Mouse (Mus musculus) cerebral cortex, adult 2 months (tissue): ENCODE measurements around the gene Fam53b.

Experiments
- WGBS: fragments of 180-500 bp; shearing (Covaris S2); methylation state at CpG from one replicate; pipeline ENCODE4 v1.1.7; 2018; 5-methylcytosine and 5-hydroxymethylcytosine counted together

The Fam53b gene

DNA sequence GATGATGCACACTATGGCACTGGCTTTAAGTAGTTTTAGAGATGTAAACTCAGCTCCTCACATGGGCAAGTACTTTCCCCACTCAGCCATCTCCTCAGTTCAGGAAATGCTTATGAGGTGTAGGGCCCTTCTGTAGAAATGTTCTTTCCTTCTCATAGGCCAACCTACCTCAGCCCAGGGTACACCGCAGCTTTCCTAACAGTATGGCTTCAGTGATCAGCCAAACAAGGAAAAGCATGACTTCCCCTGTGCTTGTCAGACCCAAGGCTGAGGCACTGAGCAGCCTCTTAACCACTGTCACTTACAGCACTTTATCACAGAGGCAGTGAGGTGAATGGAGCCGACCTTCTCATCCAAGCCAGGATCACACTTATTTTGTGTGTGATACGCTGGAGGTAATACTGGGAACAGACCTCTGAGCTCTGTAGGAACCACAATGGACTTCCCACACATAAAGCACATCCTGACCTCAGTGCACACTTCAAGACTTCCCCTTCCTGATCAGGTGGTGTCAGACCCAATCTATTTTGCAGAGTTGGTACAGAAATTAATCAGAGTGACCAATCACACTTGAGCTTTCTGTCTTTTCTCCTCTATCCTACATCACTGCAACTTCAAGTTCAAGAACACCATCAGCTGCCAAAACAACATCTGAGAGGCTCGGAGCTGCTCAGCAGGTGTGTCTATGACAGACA lies 26.0 kb downstream of the Fam53b start:
- WGBS, result 85% methylated on average over 4 of the region's 4 CpGs

DNA sequence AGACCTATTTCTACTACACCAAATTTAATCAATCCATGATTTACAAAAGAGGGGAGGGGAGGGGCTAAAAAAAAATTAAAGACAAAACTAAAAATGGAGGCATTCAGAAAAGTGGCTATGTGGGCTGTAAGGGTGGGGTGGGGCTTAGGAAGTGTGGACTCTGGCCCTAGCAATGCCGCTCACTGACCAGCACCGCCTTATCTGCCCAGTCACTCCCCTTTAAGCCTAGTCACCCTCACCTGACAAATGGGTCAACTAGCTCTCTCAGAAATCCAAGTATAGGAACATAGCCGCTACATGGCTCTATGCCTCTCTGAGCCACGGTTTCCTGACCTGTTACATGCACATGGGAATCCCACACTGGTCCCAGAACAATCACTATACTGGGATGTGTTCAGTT lies 26.7 kb downstream of the Fam53b start:
- WGBS, result 89% methylated on average over 4 of the region's 4 CpGs

DNA sequence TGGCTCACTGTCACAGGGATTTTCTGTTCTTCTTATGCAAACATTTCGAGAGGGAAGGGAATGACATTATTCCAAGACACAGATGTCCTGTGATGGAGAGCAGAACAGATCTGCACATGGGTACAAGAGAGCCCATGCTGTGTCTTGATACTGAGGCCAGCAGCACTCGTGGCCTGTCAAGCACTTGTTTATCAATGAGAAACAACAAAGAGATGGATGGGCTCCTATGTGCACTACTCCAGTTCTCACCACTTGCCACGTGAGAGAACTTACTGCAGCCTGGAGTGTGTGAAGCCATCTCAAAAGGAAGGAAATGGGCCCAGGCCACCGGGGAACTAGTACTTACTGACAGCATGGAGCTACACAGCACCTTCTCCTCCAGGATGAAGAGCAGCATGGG lies 27.2 kb downstream of the Fam53b start:
- WGBS, result 14% methylated on average over 4 of the region's 4 CpGs

DNA sequence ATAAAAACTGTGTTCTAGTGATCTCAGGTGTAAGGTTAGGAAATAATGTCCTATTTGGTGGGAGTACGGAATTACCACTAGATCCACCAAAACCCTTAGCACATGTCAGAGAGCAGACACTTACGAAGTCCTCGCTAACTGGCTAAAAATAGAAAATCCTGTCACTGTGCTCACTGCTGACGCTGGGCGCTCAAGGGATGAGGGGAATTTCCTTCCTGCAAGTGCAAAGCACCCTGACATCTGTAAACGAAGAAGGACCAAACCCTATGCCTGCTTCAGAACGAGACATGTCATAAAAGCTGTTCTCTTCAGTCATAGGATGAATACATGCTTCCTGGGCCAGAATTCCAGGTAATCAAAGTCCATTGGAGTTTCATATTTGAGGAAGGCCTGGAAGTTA lies 27.7 kb downstream of the Fam53b start:
- WGBS, result 23% methylated on average over 7 of the region's 7 CpGs

DNA sequence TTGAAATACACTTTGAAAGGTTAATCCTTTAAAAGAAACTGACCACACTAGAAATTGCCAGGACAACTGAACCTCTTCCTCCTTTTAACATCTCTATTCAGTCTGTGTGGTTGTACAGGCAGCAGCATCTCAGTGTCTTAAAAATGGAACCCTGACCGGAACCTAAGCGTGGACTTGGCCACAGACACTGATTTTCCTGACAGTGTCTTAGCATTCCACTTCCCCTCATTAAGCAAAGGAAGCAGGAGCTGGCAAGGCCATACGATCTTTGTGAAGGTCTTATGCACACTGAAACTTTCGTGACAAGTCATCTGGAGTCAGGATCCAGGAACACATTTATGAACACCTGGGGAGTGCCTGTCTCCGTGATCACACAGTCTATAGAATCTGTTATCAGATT lies 29.6 kb downstream of the Fam53b start:
- whole genome bisulfite sequencing, result 58% methylated on average over 5 of the region's 5 CpGs

DNA sequence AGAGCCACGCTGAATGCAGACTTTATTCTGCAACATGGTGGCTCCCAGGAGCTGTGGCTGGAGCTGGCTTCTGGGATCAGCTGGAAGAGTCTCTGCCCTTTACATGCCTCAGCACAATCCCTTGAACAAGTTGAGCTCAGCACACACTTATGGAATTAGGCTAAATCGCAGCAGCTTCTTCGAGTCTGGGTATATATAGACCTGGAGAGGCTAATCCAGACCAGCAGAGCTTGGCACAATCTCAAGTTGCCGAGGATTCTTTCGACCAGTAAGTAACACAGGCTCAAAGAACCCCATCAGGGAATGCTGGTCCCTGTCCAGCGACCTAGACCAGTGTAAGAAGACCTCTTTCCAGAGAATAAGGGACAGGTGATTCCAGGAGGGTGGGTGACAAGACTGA lies 31.8 kb downstream of the Fam53b start:
- WGBS, result 41% methylated on average over 6 of the region's 6 CpGs

DNA sequence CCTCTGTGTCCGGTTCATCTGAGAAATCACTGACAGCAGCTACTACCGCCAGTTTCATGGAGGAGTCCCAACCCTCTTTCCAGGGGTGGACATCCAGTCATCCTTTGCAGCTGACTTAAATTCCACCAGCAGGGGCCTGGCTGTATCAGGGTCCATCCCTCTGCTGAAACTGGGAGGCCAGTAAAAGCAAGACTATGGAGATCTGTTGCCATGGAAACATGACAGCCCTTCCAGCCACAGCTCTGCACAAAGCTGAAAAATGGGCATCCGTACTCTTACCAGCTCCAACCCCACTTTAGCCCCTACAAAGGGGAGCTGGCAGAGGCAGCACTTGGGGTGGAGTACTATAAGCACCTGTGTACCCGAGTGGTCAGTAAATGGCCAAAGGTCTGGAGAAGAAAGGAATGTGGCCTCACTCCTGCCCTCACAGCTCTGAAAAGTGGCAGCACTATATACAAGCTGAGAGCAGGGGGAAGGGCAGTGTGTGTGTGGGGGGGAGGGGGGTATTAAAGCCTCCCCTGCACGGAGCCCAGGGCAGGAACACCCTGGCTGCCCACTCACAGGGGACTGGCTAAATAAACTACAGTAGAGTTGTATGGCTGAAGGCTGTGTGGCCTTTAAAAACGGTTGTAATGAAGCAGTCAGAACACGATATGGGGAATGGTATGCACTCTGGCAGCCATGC lies 32.4 kb downstream of the Fam53b start:
- WGBS, result 28% methylated on average over 7 of the region's 7 CpGs

DNA sequence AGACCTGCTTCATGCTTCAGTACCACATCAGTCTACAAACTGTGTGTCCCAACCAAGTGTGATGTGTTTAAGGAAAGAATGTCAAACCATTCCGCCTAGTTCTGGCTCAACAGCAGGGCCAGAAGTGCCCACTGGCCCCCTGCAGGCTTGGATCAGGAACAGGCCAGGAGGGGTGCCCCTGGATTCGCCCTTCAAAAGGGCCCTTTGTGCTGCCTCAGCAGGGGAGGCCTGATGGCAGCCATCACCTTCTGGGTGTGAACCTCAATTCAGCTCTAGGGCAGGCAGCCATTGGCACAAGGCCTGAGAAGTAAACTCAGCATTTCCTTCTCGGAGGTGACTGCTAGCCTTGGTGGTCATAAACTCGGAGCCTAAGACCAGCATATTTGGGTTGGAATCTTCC lies 33.1 kb downstream of the Fam53b start:
- WGBS, result 43% methylated on average over 4 of the region's 4 CpGs

DNA sequence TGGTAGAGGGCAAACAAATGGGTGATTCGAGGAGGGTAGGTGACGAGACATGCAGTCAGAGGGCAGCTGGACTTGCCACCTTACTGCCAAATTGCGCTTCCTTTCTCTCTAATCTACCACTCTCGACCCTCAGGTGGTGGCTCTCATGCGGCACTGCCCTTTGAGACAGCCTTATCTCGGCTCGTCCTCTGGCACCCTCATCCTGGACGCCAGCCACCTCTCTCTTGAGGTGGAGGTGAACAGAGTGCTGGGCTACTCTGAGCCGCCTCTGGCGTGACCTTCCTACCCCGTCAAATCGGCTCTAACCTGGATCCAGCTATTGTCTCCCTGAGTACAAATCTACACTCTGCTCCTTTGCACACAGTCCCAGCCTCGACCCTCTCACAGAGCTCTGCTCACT lies 35.1 kb downstream of the Fam53b start:
- 97% methylated on average over 13 of the region's 13 CpGs for WGBS

DNA sequence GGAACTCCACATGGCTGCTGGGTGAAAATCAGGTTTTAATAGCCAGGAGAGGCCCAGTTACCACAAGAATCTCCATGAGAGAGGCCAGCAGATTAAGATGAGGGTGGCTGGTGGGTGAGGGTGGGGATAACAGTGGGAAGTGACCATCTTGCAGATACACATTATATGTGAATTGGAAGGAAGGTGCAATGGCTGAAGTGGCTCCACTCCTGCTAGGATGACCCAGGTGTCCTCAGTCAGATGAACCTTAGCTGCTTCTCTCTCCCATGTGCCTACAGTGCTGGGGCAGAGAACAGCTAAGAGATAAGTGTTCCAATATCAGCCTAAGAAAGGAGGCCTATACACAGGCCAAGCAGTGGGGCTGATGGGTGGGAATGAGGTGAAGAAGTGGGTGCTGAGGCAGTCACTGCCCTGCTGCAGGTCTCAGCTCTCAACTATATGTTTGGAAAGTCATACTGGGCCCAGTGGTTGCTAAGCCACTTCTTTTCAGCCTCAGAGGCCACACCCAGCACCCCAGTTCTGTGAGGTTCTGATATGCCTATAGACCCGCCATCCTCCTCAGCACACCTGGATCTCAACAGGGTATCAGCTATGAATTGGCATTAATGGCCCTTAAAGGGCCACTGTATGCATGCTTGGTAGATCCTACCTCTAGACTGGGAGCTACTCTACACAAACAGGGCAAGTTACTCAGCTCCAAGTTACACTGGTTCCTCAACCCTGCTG lies 35.8 kb downstream of the Fam53b start:
- 100% methylated on average over 1 of the region's 1 CpGs for WGBS

DNA sequence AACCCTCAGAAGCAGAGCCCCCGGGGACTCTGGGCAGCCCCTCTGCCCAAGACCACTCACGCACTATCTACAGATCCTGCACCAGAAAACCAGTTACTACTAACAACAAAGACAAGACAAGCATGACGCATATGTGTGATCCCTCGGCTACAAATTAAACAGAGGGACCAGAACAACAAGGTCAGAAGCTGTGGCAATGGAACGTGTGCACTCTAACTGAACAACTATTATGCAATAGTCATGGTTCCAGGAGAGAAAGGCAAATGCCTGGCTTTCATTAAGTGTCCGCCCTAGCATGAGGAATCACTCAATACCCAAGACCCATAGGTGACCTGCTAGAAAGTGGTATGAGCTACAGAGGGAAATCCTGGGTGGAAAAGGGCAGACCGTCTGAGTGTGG lies 36.6 kb downstream of the Fam53b start:
- 93% methylated on average over 7 of the region's 7 CpGs for WGBS

DNA sequence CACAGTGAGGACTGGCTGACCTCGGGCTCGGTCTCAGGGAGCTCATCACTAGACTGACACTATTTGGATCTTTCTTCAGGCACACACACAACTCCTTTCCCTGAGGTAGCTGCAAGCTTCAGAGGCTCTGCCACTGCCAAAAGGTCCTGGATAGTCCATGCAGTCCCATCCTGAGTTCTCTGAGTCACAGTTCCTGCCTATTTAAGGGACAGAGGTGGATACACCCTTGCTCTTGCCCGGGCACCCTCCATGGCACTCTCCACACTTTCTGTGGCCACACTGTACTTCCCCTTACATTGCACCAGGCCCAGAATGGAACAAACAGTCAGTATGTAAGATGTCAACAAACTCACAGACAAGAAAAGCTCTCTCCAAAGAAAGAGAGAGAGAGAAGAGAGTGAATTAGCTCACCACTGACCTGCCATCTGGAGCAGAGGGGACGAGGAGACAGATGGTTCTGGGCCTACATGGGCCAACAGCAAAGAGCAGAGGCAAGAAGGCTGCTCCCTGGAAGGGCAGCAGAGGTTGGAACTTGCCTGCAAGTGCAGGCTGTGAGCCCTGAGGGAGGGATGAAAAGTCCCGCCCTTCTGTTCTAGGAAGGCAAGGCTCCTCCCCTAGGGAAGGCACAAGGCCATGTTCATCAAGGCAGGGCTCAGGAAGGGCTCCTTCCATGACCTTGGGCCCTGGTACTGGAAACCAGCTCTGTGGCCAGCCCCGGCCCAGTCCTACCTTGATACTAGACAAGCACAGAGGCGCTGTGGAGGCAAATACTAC lies 37.2 kb downstream of the Fam53b start:
- WGBS, result 73% methylated on average over 7 of the region's 7 CpGs

DNA sequence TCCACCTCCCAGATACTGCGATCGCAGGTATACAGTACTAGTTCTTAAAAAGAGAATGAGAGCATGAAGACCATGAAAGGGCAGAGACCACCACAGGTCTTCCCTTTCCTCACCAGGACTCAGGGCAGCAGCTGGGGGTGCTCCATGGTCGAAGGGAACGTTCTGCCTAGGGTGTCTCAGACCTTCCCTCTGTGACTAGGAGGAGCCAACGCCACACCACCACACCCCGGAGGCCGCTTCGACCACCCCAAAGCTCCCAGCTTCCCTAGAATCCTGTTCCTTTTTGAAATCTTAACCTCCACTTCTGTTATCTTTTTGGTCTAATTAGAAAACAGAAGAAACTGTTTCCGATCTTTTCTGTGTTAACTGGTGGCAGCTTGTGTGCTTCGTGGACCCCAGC lies 37.8 kb downstream of the Fam53b start:
- 93% methylated on average over 10 of the region's 10 CpGs for WGBS

DNA sequence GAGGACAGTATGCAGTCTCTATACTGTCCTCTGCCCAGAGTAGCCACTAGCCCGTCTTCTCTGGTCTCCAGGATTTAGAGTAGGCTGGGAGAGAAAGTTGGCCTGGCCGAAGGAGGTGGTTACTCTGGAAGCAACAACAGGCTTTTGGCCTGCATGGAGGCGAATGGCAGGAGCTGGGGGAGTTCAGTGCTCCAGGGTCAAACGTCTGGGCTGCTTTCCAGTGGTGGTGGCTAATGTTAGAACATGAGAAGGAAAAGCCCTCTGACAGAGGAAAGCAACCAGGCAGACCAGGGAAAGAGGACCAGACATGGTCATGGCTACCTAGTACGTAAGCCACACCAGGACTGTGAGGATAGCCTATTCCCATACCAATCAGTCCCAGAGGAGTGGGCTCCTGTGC lies 38.4 kb downstream of the Fam53b start:
- 73% methylated on average over 5 of the region's 5 CpGs for WGBS

DNA sequence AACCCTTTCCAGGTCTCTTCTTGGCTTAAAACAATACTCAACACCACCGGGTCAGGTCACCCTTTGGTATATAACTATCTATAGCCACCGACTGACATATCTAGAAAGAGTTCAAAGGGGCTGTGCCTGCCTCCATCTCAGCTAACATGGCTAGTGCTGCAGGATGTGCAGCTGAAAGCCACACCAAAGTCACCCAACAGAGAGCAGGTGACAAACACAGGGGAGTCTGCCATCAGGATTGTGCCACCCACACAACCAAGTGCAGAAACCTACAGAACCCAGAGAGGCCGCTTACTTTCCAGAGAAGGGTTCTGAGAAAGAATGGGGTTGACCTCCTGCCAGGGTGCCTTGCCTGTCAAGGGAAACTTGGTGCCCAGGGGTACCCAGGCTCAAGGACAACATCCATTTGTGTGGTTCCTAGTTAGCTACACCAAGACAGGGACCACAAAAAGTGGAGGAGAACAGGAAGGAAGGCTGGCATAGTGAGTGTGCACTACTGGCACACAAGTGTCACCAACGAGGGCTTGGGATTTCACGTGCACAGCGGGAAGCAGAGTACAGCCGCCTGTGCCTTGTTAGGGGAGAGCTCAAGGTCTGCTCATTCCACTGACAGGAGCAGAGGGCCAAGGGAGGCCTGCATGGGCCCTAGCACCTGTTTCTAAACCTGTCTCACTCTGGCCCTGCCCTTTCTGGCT lies 40.5 kb downstream of the Fam53b start:
- WGBS, result 70% methylated on average over 7 of the region's 7 CpGs

DNA sequence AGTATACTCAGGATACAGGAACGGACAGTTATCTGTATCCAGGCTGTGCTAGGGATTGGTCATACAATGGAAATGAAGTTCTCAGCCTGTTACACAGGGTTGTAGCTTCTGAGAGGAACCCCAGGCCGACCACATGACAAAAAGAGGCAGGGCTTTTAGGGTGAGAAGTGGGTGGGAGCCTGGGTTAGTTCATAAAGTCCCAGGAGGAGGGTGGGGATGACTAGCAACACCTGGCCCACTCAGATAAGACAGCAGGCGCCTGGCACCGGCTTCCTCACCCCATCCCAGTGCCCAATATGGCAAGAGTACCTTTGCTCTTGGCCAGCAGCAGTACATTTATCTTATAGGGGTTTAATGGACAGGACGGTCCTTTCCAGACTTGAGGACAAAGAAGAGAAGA lies 41.2 kb downstream of the Fam53b start:
- WGBS, result 69% methylated on average over 5 of the region's 5 CpGs

DNA sequence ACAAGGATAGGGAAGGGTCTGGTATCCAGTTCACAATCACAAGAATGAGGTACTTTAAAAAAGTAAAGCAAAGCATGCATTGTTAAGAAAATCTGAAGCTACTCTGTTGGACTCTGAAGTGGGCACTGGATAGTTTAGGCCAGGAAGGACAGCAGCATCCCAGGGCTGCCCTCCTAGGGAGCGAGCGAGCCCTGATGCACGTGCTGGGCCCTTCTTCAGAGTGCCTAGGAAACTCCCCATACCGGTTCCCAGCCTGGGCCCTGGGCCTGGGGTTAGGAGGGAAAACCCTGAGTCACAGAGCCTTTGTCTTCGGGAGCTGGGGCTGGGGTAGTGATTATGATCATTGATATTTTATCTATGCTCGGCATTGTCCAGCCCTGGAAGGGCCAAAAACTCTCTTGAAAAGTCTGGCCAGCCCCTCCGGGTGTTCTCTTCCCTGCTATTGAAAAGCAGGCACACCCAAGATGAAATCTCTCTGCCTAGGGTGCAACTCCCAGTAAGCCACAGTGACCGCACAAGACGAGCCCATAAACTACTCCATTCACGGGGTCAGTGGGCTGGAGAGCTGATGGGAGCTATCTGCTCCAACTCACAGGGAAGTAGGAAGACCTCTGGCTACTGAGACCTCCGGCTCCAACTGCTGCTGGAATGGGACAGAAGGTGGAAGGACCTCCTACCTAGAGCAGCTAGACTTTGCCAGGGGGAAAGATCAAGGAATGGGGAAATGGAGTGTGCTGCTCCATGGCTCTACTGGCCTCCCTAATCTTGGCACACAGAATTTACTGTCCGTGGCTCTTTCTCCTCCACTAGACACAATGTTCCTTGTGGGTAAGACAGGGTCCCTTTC lies 45.0 kb downstream of the Fam53b start:
- 75% methylated on average over 12 of the region's 12 CpGs for WGBS

DNA sequence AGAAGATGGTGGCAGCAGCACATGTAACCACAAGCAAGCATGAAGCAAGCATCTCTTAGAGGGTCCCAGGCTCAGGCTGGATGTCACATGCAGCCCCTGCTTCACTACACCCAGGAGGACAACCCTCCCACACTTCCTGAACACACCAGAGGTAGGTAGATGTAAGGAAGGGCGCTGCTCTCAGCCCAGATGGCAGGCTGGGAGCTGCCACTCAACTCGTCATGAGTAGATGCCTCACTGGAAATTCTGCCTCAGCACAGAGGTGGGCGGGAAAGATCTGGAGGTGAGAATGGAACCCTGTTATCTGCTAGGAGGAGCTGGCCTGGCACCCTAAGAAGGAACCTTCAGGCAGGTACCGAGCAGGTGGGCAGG lies 45.7 kb downstream of the Fam53b start:
- 75% methylated on average over 4 of the region's 4 CpGs for WGBS

DNA sequence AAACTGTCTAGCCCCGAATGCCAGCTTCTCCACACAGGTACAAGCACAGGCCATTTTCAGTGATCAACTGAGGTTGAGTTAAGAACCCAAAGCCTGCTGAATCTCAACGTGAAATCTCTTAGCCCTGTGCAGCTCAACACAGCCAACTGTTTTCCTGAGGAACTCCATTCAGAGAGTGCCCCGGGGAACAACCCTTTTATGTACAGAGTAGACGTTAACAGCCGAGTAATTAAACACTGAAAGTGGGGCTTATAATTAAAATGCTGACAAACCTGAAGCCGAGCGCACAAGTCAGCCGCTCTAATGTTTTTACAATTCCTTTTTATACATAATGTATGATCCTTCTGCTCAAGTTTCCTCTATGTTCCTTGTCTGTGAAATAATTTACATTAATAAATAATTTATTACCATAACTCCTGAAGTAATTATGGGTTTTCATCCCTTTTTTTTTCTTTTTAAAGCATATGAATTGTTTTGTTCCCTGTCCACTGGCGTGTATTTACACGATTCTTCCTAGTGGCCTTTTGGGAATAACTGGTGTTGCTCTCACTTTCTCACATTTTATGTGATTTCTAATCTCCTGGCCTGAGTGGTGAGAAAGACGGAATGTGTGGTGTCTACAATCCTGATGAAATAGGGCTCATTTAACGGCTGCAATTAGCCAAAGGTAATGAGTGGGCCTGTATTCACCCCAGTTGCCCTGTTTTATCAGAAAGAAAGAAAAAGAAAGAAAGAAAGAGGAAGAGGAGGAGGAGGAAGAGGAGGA lies 46.3 kb downstream of the Fam53b start:
- 56% methylated on average over 12 of the region's 12 CpGs for WGBS
